Mouse (Mus musculus): ENCODE data around the gene Olfr1295. TPM values are rescaled to one million over a fixed set of nuclear protein-coding genes. Genes with fewer than 3 reads are reported as not detected.

Gene Olfr1295
- total and polyA plus RNA-seq, 3 experiments, result not detected

GRCm38 (mm10) chr2:111517451-111517850, 52.0 kb downstream of the Olfr1295 start:
- Histone ChIP-seq H3K36me3 (ENCODE audit: control insufficient read depth in 1 of 2, insufficient read depth in 2 of 2, low read length in 2 of 2) (no peaks in the 10 kb centered on the region), H3K4me3 (ENCODE audit: control insufficient read depth in 1 of 2, insufficient read depth in 1 of 2, low read depth in 2 of 2, low read length in 2 of 2) (no peak overlapping the region), H3K27me3 (ENCODE audit: control insufficient read depth in 1 of 2, insufficient read depth in 2 of 2, low read length in 2 of 2) (no peaks in the 10 kb centered on the region), H3K4me1 (ENCODE audit: control insufficient read depth in 1 of 2, insufficient read depth in 2 of 2, low read length in 2 of 2) (no peaks in the 10 kb centered on the region), H3K79me2 (ENCODE audit: control insufficient read depth, insufficient read depth, low read length, poor library complexity) (no peaks in the 10 kb centered on the region), H3K9ac (ENCODE audit: control insufficient read depth, low read depth, low read length, poor library complexity, severe bottlenecking) (no peak overlapping the region), H3K9me3 (replicated peaks; ENCODE audit: insufficient read depth, low read length) (no peaks in the 10 kb centered on the region), H3K27ac (ENCODE audit: control insufficient read depth, low read depth, low read length) (no peak overlapping the region)
- no peak for TF ChIP-seq POLR2AphosphoS5 (IDR thresholded peaks at IDR 0.05; ENCODE audit: borderline replicate concordance, low read depth, low read length)
- TF ChIP-seq RAD21 (IDR thresholded peaks at IDR 0.05; ENCODE audit: low read depth, low read length), result no peak
- TF ChIP-seq TAL1 (IDR thresholded peaks at IDR 0.05; ENCODE audit: low read length), result no peak
- no peak for TF ChIP-seq JUND (IDR thresholded peaks at IDR 0.05; ENCODE audit: low read depth, low read length)
- no peak for TF ChIP-seq ETS1 (IDR thresholded peaks at IDR 0.05; ENCODE audit: low read depth, low read length)
- no peak for TF ChIP-seq MAZ (IDR thresholded peaks at IDR 0.05; ENCODE audit: low read depth, low read length)
- TF ChIP-seq USF2 (IDR thresholded peaks at IDR 0.05; ENCODE audit: borderline replicate concordance in 1 of 2, insufficient read depth in 1 of 2, low read depth in 1 of 2, low read length in 2 of 2), result no peak
- no peak for TF ChIP-seq BHLHE40 (IDR thresholded peaks at IDR 0.05; ENCODE audit: borderline replicate concordance, low read depth, low read length)
- no peak for TF ChIP-seq E2F4 (IDR thresholded peaks at IDR 0.05; ENCODE audit: borderline replicate concordance, low read depth, low read length)
- no peak for TF ChIP-seq ZC3H11A (IDR thresholded peaks at IDR 0.05; ENCODE audit: low read depth, low read length)
- no peak for DNase-seq (ENCODE audit: low read depth, low spot score)

Other genes with a start within 250 kb of the Olfr1295 start
- not detected in 2 replicates for gene Olfr1281, start 243.2 kb downstream of the Olfr1295 start, total RNA-seq (2012; rRNA removed)
- not detected for gene Olfr1281, start 243.2 kb downstream of the Olfr1295 start, polyA plus RNA-seq (2012; ENCODE audit: insufficient read depth in 1 of 2, insufficient read length in 2 of 2, low read depth in 1 of 2, low replicate concordance in 2 of 2, missing spikeins in 1 of 2)
- gene Olfr1282, start 233.6 kb downstream of the Olfr1295 start, total RNA-seq (2012; rRNA removed), result not detected in 2 replicates
- not detected for gene Olfr1282, start 233.6 kb downstream of the Olfr1295 start, polyA plus RNA-seq (2012; ENCODE audit: insufficient read depth in 1 of 2, insufficient read length in 2 of 2, low read depth in 1 of 2, low replicate concordance in 2 of 2, missing spikeins in 1 of 2)
- gene Olfr1283, start 202.9 kb downstream of the Olfr1295 start, total RNA-seq (2012; rRNA removed), result not detected in 2 replicates
- not detected for gene Olfr1283, start 202.9 kb downstream of the Olfr1295 start, polyA plus RNA-seq (2012; ENCODE audit: insufficient read depth in 1 of 2, insufficient read length in 2 of 2, low read depth in 1 of 2, low replicate concordance in 2 of 2, missing spikeins in 1 of 2)
- gene Olfr1284, start 194.2 kb downstream of the Olfr1295 start, total RNA-seq (2012; rRNA removed), result not detected in 2 replicates
- gene Olfr1284, start 194.2 kb downstream of the Olfr1295 start, polyA plus RNA-seq (2012; ENCODE audit: insufficient read depth in 1 of 2, insufficient read length in 2 of 2, low read depth in 1 of 2, low replicate concordance in 2 of 2, missing spikeins in 1 of 2), result not detected
- not detected in 2 replicates for gene Olfr1286, start 146.6 kb downstream of the Olfr1295 start, total RNA-seq (2012; rRNA removed)
- not detected for gene Olfr1286, start 146.6 kb downstream of the Olfr1295 start, polyA plus RNA-seq (2012; ENCODE audit: insufficient read depth in 1 of 2, insufficient read length in 2 of 2, low read depth in 1 of 2, low replicate concordance in 2 of 2, missing spikeins in 1 of 2)
- gene Olfr1287, start 120.5 kb downstream of the Olfr1295 start, total RNA-seq (2012; rRNA removed), result not detected in 2 replicates
- not detected for gene Olfr1287, start 120.5 kb downstream of the Olfr1295 start, polyA plus RNA-seq (2012; ENCODE audit: insufficient read depth in 1 of 2, insufficient read length in 2 of 2, low read depth in 1 of 2, low replicate concordance in 2 of 2, missing spikeins in 1 of 2)
- gene Olfr1288, start 95.6 kb downstream of the Olfr1295 start, total RNA-seq (2012; rRNA removed), result not detected in 2 replicates
- not detected for gene Olfr1288, start 95.6 kb downstream of the Olfr1295 start, polyA plus RNA-seq (2012; ENCODE audit: insufficient read depth in 1 of 2, insufficient read length in 2 of 2, low read depth in 1 of 2, low replicate concordance in 2 of 2, missing spikeins in 1 of 2)
- not detected in 2 replicates for gene Olfr1289, start 88.9 kb downstream of the Olfr1295 start, total RNA-seq (2012; rRNA removed)
- gene Olfr1289, start 88.9 kb downstream of the Olfr1295 start, polyA plus RNA-seq (2012; ENCODE audit: insufficient read depth in 1 of 2, insufficient read length in 2 of 2, low read depth in 1 of 2, low replicate concordance in 2 of 2, missing spikeins in 1 of 2), result not detected
- gene Olfr1290, start 75.9 kb downstream of the Olfr1295 start, total RNA-seq (2012; rRNA removed), result not detected in 2 replicates
- gene Olfr1290, start 75.9 kb downstream of the Olfr1295 start, polyA plus RNA-seq (2012; ENCODE audit: insufficient read depth in 1 of 2, insufficient read length in 2 of 2, low read depth in 1 of 2, low replicate concordance in 2 of 2, missing spikeins in 1 of 2), result not detected
- gene Olfr1291-ps1, start 72.5 kb downstream of the Olfr1295 start, total RNA-seq (2012; rRNA removed), result not detected in 2 replicates
- not detected for gene Olfr1291-ps1, start 72.5 kb downstream of the Olfr1295 start, polyA plus RNA-seq (2012; ENCODE audit: insufficient read depth in 1 of 2, insufficient read length in 2 of 2, low read depth in 1 of 2, low replicate concordance in 2 of 2, missing spikeins in 1 of 2)
- not detected in 2 replicates for gene Olfr1293-ps, start 44.5 kb downstream of the Olfr1295 start, total RNA-seq (2012; rRNA removed)
- not detected for gene Olfr1293-ps, start 44.5 kb downstream of the Olfr1295 start, polyA plus RNA-seq (2012; ENCODE audit: insufficient read depth in 1 of 2, insufficient read length in 2 of 2, low read depth in 1 of 2, low replicate concordance in 2 of 2, missing spikeins in 1 of 2)
- not detected in 2 replicates for gene Olfr1294, start 29.4 kb downstream of the Olfr1295 start, total RNA-seq (2012; rRNA removed)
- gene Olfr1294, start 29.4 kb downstream of the Olfr1295 start, polyA plus RNA-seq (2012; ENCODE audit: insufficient read depth in 1 of 2, insufficient read length in 2 of 2, low read depth in 1 of 2, low replicate concordance in 2 of 2, missing spikeins in 1 of 2), result not detected
- not detected in 2 replicates for gene Olfr1297, start 56.8 kb upstream of the Olfr1295 start, total RNA-seq (2012; rRNA removed)
- not detected for gene Olfr1297, start 56.8 kb upstream of the Olfr1295 start, polyA plus RNA-seq (2012; ENCODE audit: insufficient read depth in 1 of 2, insufficient read length in 2 of 2, low read depth in 1 of 2, low replicate concordance in 2 of 2, missing spikeins in 1 of 2)
- gene Olfr1298, start 79.5 kb upstream of the Olfr1295 start, total RNA-seq (2012; rRNA removed), result not detected in 2 replicates
- gene Olfr1298, start 79.5 kb upstream of the Olfr1295 start, polyA plus RNA-seq (2012; ENCODE audit: insufficient read depth in 1 of 2, insufficient read length in 2 of 2, low read depth in 1 of 2, low replicate concordance in 2 of 2, missing spikeins in 1 of 2), result not detected
- not detected in 2 replicates for gene Olfr1299, start 91.7 kb upstream of the Olfr1295 start, total RNA-seq (2012; rRNA removed)
- gene Olfr1299, start 91.7 kb upstream of the Olfr1295 start, polyA plus RNA-seq (2012; ENCODE audit: insufficient read depth in 1 of 2, insufficient read length in 2 of 2, low read depth in 1 of 2, low replicate concordance in 2 of 2, missing spikeins in 1 of 2), result not detected
- not detected in 2 replicates for gene Olfr1301, start 181.3 kb upstream of the Olfr1295 start, total RNA-seq (2012; rRNA removed)
- not detected for gene Olfr1301, start 181.3 kb upstream of the Olfr1295 start, polyA plus RNA-seq (2012; ENCODE audit: insufficient read depth in 1 of 2, insufficient read length in 2 of 2, low read depth in 1 of 2, low replicate concordance in 2 of 2, missing spikeins in 1 of 2)
- not detected in 2 replicates for gene Olfr1302, start 207.7 kb upstream of the Olfr1295 start, total RNA-seq (2012; rRNA removed)
- gene Olfr1302, start 207.7 kb upstream of the Olfr1295 start, polyA plus RNA-seq (2012; ENCODE audit: insufficient read depth in 1 of 2, insufficient read length in 2 of 2, low read depth in 1 of 2, low replicate concordance in 2 of 2, missing spikeins in 1 of 2), result not detected

Measured in MEL (cell line).